Comparison of ENCODE assay signal across 8 mouse cellular contexts in genomic region chr10:37141621-37142020, GRCm38 (mm10). TPM values are rescaled to one million over a fixed set of nuclear protein-coding genes. Genes with fewer than 3 reads are reported as not detected.
A peak's percentile ranks its signal among the peaks of the same experiment; 100 is the strongest.
DNase-seq lines count a peak whose midpoint lies in the region; ATAC-seq and TF ChIP-seq lines count a peak whose summit lies in the region.

No protein-coding gene starts in this region.

- H3K4me1 ChIP-seq in heart, embryonic 10.5 days, result no peaks in the 10 kb centered on the region
- no peaks in the 10 kb centered on the region for H3K4me1 ChIP-seq in ES-Bruce4 (ENCODE audit: control insufficient read depth, insufficient read depth, low read length)
- H3K4me1 ChIP-seq in forebrain, embryonic 12.5 days, result peaks cover 9% of the 10 kb centered on the region
- peaks cover 36% of the 10 kb centered on the region for H3K4me1 ChIP-seq in liver, embryonic 12.5 days

- TF ChIP-seq POLR2A in ES-Bruce4 (IDR thresholded peaks at IDR 0.05; ENCODE audit: insufficient read depth, low read length), result no peak

- peak overlapping the region; percentile 66 for H3K4me2 ChIP-seq in forebrain, embryonic 12.5 days
- peak overlapping the region; percentile 91 for H3K4me2 ChIP-seq in liver, embryonic 12.5 days

- TF ChIP-seq EP300 in ES-Bruce4 (IDR thresholded peaks at IDR 0.05; ENCODE audit: insufficient read depth, low read depth, low read length), result no peak

- ATAC-seq in forebrain, embryonic 12.5 days (ENCODE audit: low FRiP score), result no peak
- ATAC-seq in liver, embryonic 12.5 days, result no peak

- 72% methylated on average over 4 of the region's 4 CpGs for WGBS in heart, embryonic 10.5 days
- WGBS in forebrain, embryonic 12.5 days, result 60% methylated on average over 4 of the region's 4 CpGs
- 62% methylated on average over 4 of the region's 4 CpGs for WGBS in liver, embryonic 12.5 days (ENCODE audit: insufficient replicate concordance)

- H3K36me3 ChIP-seq in heart, embryonic 10.5 days, result 0 out of 2 replicates have a peak, but pooled peaks cover 1% of the 10 kb centered on the region
- no peaks in the 10 kb centered on the region for H3K36me3 ChIP-seq in ES-Bruce4 (ENCODE audit: control insufficient read depth, insufficient read depth, low read length, poor library complexity, severe bottlenecking)
- peaks cover 1% of the 10 kb centered on the region for H3K36me3 ChIP-seq in forebrain, embryonic 12.5 days (replicated peaks)
- 0 out of 2 replicates have a peak, but pooled peaks cover under 1% of the 10 kb centered on the region for H3K36me3 ChIP-seq in liver, embryonic 12.5 days

- no peaks in the 10 kb centered on the region for H3K27me3 ChIP-seq in heart, embryonic 10.5 days (ENCODE audit: insufficient read depth, poor library complexity, severe bottlenecking)
- H3K27me3 ChIP-seq in ES-Bruce4 (ENCODE audit: control insufficient read depth, insufficient read depth, low read length, poor library complexity, severe bottlenecking), result no peaks in the 10 kb centered on the region
- no peaks in the 10 kb centered on the region for H3K27me3 ChIP-seq in forebrain, embryonic 12.5 days
- H3K27me3 ChIP-seq in liver, embryonic 12.5 days (replicated peaks), result peaks cover 60% of the 10 kb centered on the region

- H3K27ac ChIP-seq in heart, embryonic 10.5 days, result peak overlapping the region; percentile 98
- no peak overlapping the region for H3K27ac ChIP-seq in ES-Bruce4 (ENCODE audit: insufficient read depth, low read length)
- H3K27ac ChIP-seq in forebrain, embryonic 12.5 days, result peak overlapping the region; percentile 100
- H3K27ac ChIP-seq in liver, embryonic 12.5 days, result no peak overlapping the region

- no peak for TF ChIP-seq CTCF in ES-Bruce4 (IDR thresholded peaks at IDR 0.05; ENCODE audit: low read depth, low read length)

- no peaks in the 10 kb centered on the region for H3K9me3 ChIP-seq in heart, embryonic 10.5 days
- H3K9me3 ChIP-seq in ES-Bruce4 (replicated peaks; ENCODE audit: control insufficient read depth, insufficient read depth, low read length, poor library complexity, severe bottlenecking), result no peaks in the 10 kb centered on the region
- no peaks in the 10 kb centered on the region for H3K9me3 ChIP-seq in forebrain, embryonic 12.5 days
- H3K9me3 ChIP-seq in liver, embryonic 12.5 days (replicated peaks), result no peaks in the 10 kb centered on the region

- H3K4me3 ChIP-seq in heart, embryonic 10.5 days, result peak overlapping the region; percentile 86
- peak overlapping the region; percentile 56; the same call in 1 of the 2 replicates for H3K4me3 ChIP-seq in ES-Bruce4 (ENCODE audit: low read depth, low read length)
- H3K4me3 ChIP-seq in forebrain, embryonic 12.5 days (replicated peaks), result peak overlapping the region; percentile 98
- H3K4me3 ChIP-seq in liver, embryonic 12.5 days, result peak overlapping the region; percentile 68

- H3K9ac ChIP-seq in ES-Bruce4 (ENCODE audit: low read depth, poor library complexity, severe bottlenecking), result peak overlapping the region; percentile 55; the same call in 1 of the 2 replicates
- H3K9ac ChIP-seq in forebrain, embryonic 12.5 days, result peak overlapping the region; percentile 18
- H3K9ac ChIP-seq in liver, embryonic 12.5 days, result no peak overlapping the region

- DNase-seq in heart, embryonic 10.5 days (ENCODE audit: low spot score), result no peak
- DNase-seq in heart, postnatal 14 days, result no peak
- no peak for DNase-seq in spleen, postnatal 4 days (ENCODE audit: low spot score in 2 of 2)
- no peak for DNase-seq in T-cell, adult 2 months (ENCODE audit: low spot score)
- no peak for DNase-seq in frontal cortex, postnatal 14 days (ENCODE audit: low spot score in 2 of 2)

- intact Hi-C loops in heart, postnatal 14 days (cut with DNase I), result loop anchor here (5.0 kb wide), 1 partner anchor 51 kb away; no protein-coding TSS in a partner anchor

RNA-seq across cellular contexts. Expression of gene Marcks, which starts 2.9 kb away (rescaled TPM):
- polyA plus RNA-seq in heart, embryonic 10.5 days (2016; fragmentation: Nextera tagmentation; extraction: Ambion mirVana), result 43.5 and 74.2 TPM in 2 replicates
- total RNA-seq in heart, postnatal 14 days (2021), result 10 to 100 TPM; 75.6 to 79.2 TPM
- 85.0 and 87.0 TPM in 2 replicates for polyA plus RNA-seq in ES-Bruce4 (2011; ENCODE audit: insufficient read depth, insufficient read length, low read depth, missing spikeins)
- polyA plus RNA-seq in forebrain, embryonic 12.5 days (2016; fragmentation: Nextera tagmentation; extraction: Ambion mirVana), result 291 and 320 TPM in 2 replicates
- 34.9 and 37.0 TPM in 2 replicates for polyA plus RNA-seq in liver, embryonic 12.5 days (2016; fragmentation: Nextera tagmentation; extraction: Ambion mirVana)

Comparison
In these comparisons a context has a peak if more than half of its experiments do, and no peak if none do; other contexts are left out.
1. H3K27ac ChIP-seq: peak in heart, embryonic 10.5 days (single experiment) and forebrain, embryonic 12.5 days (single experiment); none in ES-Bruce4 (single experiment) and liver, embryonic 12.5 days (single experiment).
2. Peak in every context shown above with its lines, with median percentiles within 50 percentile points of each other: H3K4me3 ChIP-seq.